Mouse (Mus musculus): Measurements from ENCODE around the gene Prkcg. TPM values are rescaled to one million over a fixed set of nuclear protein-coding genes. Genes with fewer than 3 reads are reported as not detected.

The Prkcg gene
- polyA plus RNA-seq, 2 experiments = 0.06 TPM; not detected in 1

DNA sequence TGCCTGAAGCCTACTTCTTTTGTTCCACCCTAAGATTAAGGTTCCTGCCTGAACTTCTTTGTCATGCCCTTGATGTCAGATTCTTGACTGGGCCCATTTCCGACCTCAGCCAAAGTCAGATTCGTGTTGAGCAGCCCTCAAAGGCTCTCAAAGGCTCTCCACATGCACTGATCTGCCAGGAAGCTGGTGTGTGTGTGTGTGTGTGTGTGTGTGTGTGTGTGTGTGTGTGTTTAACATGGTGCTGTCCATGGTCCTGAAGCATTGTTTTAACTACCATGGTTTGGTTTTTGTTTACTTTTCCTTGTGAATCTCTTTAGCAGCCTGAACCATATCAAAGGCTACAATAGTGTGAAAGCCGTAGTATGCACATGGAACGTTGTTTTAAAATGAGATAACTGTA lies 39.0 kb downstream of the Prkcg start:
- no peak overlapping the region for H3K27ac ChIP-seq
- WGBS (ENCODE audit: insufficient replicate concordance) = 39% methylated on average over 4 of the region's 4 CpGs
- ATAC-seq (ENCODE audit: insufficient read depth) (no peak), DNase-seq (ENCODE audit: low read depth in 3 of 3, low spot score in 3 of 3) (no peak)
- H3K27me3 ChIP-seq (ENCODE audit: control insufficient read depth, insufficient read depth, low read length) = peaks cover 27% of the 10 kb centered on the region
- H3K4me1 ChIP-seq (replicated peaks; ENCODE audit: control insufficient read depth in 2 of 2, insufficient read depth in 2 of 2, low read length in 1 of 2) = no peaks in the 10 kb centered on the region
- TF ChIP-seq CTCF (IDR thresholded peaks at IDR 0.05; ENCODE audit: low read depth) (no peak), EP300 (IDR thresholded peaks at IDR 0.05; ENCODE audit: low read depth) (no peak)
- no peak overlapping the region for H3K4me2 ChIP-seq (ENCODE audit: low read depth)
- no peak overlapping the region for H3K4me3 ChIP-seq (ENCODE audit: insufficient read depth in 1 of 2, low read depth in 2 of 2, low read length in 2 of 2)
- no peaks in the 10 kb centered on the region for H3K9me3 ChIP-seq (ENCODE audit: control insufficient read depth, low read length)
- no peaks in the 10 kb centered on the region for H3K36me3 ChIP-seq (replicated peaks; ENCODE audit: control insufficient read depth, insufficient read depth, low read depth)
- no peak overlapping the region for H3K9ac ChIP-seq (replicated peaks)

DNA sequence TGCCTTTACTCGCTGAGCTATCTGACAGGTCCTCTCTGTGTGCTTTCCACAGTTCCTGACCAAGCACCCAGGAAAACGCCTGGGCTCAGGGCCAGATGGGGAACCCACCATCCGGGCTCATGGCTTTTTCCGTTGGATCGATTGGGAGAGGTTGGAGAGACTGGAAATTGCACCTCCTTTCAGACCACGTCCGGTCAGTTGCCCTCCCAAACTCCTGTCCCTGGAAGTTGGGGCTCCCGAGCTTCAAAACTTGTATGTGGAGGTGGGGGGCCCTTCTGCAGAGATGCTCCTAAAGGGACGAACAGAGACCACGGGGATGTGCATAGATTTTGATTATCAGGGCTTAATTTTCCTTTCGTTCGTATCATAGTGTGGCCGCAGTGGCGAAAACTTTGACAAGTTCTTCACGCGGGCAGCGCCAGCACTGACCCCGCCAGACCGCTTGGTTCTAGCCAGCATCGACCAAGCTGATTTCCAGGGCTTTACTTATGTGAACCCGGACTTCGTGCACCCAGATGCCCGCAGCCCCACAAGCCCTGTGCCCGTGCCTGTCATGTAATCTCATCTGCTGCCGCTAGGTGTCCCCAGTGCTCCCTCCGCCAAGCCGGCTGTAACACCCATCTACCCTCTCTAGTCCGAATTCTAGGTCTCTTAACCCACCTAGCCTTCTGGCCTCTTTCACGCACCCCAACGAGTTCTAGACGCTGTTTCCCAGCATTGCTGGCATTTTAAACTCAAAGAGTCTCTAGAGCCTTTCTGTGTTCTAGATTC lies 41.0 kb downstream of the Prkcg start:
- 15% methylated on average over 31 of the region's 31 CpGs for WGBS (ENCODE audit: insufficient replicate concordance)
- H3K4me2 ChIP-seq (ENCODE audit: low read depth) = no peak overlapping the region
- peak; percentile 93 for TF ChIP-seq CTCF (IDR thresholded peaks at IDR 0.05; ENCODE audit: low read depth)
- no peak for TF ChIP-seq EP300 (IDR thresholded peaks at IDR 0.05; ENCODE audit: low read depth)
- no peak overlapping the region for H3K27ac ChIP-seq
- no peaks in the 10 kb centered on the region for H3K36me3 ChIP-seq (replicated peaks; ENCODE audit: control insufficient read depth, insufficient read depth, low read depth)
- no peaks in the 10 kb centered on the region for H3K4me1 ChIP-seq (replicated peaks; ENCODE audit: control insufficient read depth in 2 of 2, insufficient read depth in 2 of 2, low read length in 1 of 2)
- ATAC-seq (ENCODE audit: insufficient read depth) = no peak
- H3K27me3 ChIP-seq (ENCODE audit: control insufficient read depth, insufficient read depth, low read length) = peaks cover 35% of the 10 kb centered on the region
- H3K4me3 ChIP-seq (ENCODE audit: insufficient read depth in 1 of 2, low read depth in 2 of 2, low read length in 2 of 2) = no peak overlapping the region
- peak in 1 of 3 experiments; percentile 11 for DNase-seq (ENCODE audit: low read depth in 3 of 3, low spot score in 3 of 3)
- no peaks in the 10 kb centered on the region for H3K9me3 ChIP-seq (ENCODE audit: control insufficient read depth, low read length)
- H3K9ac ChIP-seq (replicated peaks) = no peak overlapping the region

DNA sequence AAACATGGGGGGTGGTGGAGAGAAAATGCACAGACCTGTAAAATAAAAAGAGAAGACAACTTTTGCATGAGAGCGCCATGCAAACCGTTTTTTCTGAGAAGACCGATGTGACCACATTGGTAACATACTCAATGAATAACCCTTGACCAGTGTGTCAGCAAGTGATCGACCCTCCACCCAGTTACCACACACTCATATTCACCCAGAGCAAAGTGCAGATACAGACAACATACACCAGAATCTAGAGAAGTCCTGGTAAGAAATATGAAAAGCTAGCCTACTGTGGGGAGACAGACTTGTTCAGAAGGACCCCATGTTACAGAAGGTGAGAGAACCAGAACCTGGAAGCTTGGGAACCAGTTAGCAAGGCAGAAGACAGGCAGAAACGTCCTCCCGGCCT lies 42.2 kb downstream of the Prkcg start:
- Histone ChIP-seq H3K27me3 (ENCODE audit: control insufficient read depth, insufficient read depth, low read length) (peaks cover 35% of the 10 kb centered on the region), H3K9ac (replicated peaks) (no peak overlapping the region), H3K27ac (no peak overlapping the region), H3K4me3 (ENCODE audit: insufficient read depth in 1 of 2, low read depth in 2 of 2, low read length in 2 of 2) (no peak overlapping the region), H3K4me1 (replicated peaks; ENCODE audit: control insufficient read depth in 2 of 2, insufficient read depth in 2 of 2, low read length in 1 of 2) (no peaks in the 10 kb centered on the region), H3K4me2 (ENCODE audit: low read depth) (no peak overlapping the region), H3K9me3 (ENCODE audit: control insufficient read depth, low read length) (no peaks in the 10 kb centered on the region), H3K36me3 (replicated peaks; ENCODE audit: control insufficient read depth, insufficient read depth, low read depth) (no peaks in the 10 kb centered on the region)
- DNase-seq (ENCODE audit: low read depth in 3 of 3, low spot score in 3 of 3) (no peak), ATAC-seq (ENCODE audit: insufficient read depth) (no peak)
- TF ChIP-seq CTCF (IDR thresholded peaks at IDR 0.05; ENCODE audit: low read depth) = no peak
- no peak for TF ChIP-seq EP300 (IDR thresholded peaks at IDR 0.05; ENCODE audit: low read depth)
- 29% methylated on average over 6 of the region's 6 CpGs for WGBS (ENCODE audit: insufficient replicate concordance)

DNA sequence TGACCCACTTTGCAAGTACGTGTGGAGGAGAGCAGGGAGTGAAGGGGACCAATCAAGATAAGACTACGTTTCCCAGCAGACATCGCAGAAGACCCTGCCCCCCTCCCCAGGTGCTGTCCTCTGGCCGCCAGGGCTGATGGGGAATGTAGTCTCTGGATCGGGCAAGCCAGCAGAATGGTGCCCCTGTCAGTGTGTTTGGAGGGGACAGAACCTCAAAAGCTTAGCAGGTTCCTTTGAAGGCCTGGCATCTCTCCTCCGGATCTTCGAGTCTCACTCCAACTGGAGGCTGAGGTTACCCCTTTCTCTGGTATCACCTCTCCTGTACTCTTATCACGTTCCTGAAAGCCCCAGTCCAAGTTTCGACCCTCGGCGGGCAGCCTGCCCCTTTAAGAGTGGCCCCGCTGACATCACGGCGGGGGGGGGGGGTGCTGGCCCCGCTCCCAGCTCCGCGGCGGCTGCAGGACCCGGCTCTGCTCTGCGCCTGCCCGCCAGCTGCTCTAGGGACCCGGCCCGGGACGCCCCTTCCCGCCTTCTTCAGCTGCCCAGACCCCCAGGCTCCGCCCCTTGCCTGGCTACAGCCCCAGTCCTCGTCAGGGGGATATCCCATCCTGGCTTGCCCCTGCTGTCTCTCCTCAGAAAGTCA lies 42.7 kb downstream of the Prkcg start:
- WGBS (ENCODE audit: insufficient replicate concordance) = under 1% methylated on average over 26 of the region's 27 CpGs
- H3K9me3 ChIP-seq (ENCODE audit: control insufficient read depth, low read length) = no peaks in the 10 kb centered on the region
- no peaks in the 10 kb centered on the region for H3K4me1 ChIP-seq (replicated peaks; ENCODE audit: control insufficient read depth in 2 of 2, insufficient read depth in 2 of 2, low read length in 1 of 2)
- no peak overlapping the region for H3K27ac ChIP-seq
- no peak overlapping the region for H3K9ac ChIP-seq (replicated peaks)
- no peaks in the 10 kb centered on the region for H3K36me3 ChIP-seq (replicated peaks; ENCODE audit: control insufficient read depth, insufficient read depth, low read depth)
- no peak for TF ChIP-seq EP300 (IDR thresholded peaks at IDR 0.05; ENCODE audit: low read depth)
- TF ChIP-seq CTCF (IDR thresholded peaks at IDR 0.05; ENCODE audit: low read depth) = no peak
- peaks cover 35% of the 10 kb centered on the region for H3K27me3 ChIP-seq (ENCODE audit: control insufficient read depth, insufficient read depth, low read length)
- peak overlapping the region; percentile 18; the same call in 1 of the 2 replicates for H3K4me2 ChIP-seq (ENCODE audit: low read depth)
- ATAC-seq (ENCODE audit: insufficient read depth) = no peak
- H3K4me3 ChIP-seq (ENCODE audit: insufficient read depth in 1 of 2, low read depth in 2 of 2, low read length in 2 of 2) = no peak overlapping the region
- no peak for DNase-seq (ENCODE audit: low read depth in 3 of 3, low spot score in 3 of 3)

DNA sequence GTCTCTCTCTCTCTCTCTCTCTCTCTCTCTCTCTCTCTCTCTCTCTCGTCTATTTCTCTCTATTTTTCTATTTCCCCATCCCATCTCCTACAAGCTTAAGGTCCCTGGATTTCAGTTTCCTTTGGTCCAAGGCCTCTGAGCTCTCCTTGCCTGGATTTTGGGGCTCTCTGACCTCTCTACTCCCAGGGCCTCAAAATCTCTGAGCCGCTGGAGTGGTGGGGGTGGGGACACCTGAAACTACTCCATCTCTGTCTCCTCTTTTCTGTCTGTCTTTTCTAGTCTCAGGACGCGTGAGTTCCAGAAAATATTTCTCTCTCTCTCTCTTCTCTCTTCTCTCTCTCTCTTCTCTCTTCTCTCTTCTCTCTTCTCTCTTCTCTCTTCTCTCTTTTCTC lies 43.2 kb downstream of the Prkcg start:
- no peak for DNase-seq (ENCODE audit: low read depth in 3 of 3, low spot score in 3 of 3)
- H3K4me3 ChIP-seq (ENCODE audit: insufficient read depth in 1 of 2, low read depth in 2 of 2, low read length in 2 of 2) = no peak overlapping the region
- H3K27me3 ChIP-seq (ENCODE audit: control insufficient read depth, insufficient read depth, low read length) = peaks cover 35% of the 10 kb centered on the region
- no peaks in the 10 kb centered on the region for H3K36me3 ChIP-seq (replicated peaks; ENCODE audit: control insufficient read depth, insufficient read depth, low read depth)
- H3K9ac ChIP-seq (replicated peaks) = no peak overlapping the region
- H3K4me1 ChIP-seq (replicated peaks; ENCODE audit: control insufficient read depth in 2 of 2, insufficient read depth in 2 of 2, low read length in 1 of 2) = no peaks in the 10 kb centered on the region
- H3K27ac ChIP-seq = no peak overlapping the region
- ATAC-seq (ENCODE audit: insufficient read depth) = no peak
- TF ChIP-seq EP300 (IDR thresholded peaks at IDR 0.05; ENCODE audit: low read depth) = no peak
- no peak for TF ChIP-seq CTCF (IDR thresholded peaks at IDR 0.05; ENCODE audit: low read depth)
- H3K9me3 ChIP-seq (ENCODE audit: control insufficient read depth, low read length) = no peaks in the 10 kb centered on the region
- WGBS (ENCODE audit: insufficient replicate concordance) = 0% methylated on average over 4 of the region's 4 CpGs
- no peak overlapping the region for H3K4me2 ChIP-seq (ENCODE audit: low read depth)
